Mouse (Mus musculus) liver, embryonic 14.5 days (tissue): ENCODE measurements around the gene Map7d3.

ENCODE experiments used
- CTCF ChIP-seq: IDR thresholded peaks from 2 replicates; pipeline ENCODE4 v1.5.1; 2016; ENCODE audit warnings: antibody characterized with exemption, low read depth, control low read depth
- EP300 ChIP-seq: IDR thresholded peaks from 2 replicates; pipeline ENCODE4 v1.6.1; 2016; ENCODE audit warnings: antibody characterized with exemption, low read depth

DNA sequence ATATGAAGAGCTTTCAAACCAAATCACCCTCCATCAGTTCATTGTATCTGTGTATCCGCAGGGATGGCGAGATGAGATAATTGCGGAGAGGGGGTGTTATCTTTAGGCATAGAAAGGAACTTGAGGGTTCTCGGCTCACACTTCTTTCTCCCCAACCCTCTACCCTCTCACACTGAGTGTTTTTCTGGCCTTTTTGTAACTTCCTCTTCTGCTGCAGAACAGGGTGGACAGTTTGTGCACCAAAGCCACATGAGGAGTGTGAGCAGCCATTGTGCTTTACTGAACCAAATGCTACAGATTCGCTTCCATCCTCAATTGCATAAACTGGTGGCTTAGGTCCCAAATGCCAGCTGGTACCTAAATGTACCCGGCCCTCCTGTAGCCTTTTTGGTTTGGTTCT is 13.7 kb upstream of the Map7d3 start:
- TF ChIP-seq CTCF (no peak), EP300 (no peak)
